Mouse (Mus musculus) monocyte, adult 2 months (primary cell): ENCODE results near the gene Arsg.

Experiments used
- DNase-seq, 2 experiments: peaks; one replicate each; pipeline ENCODE4 v3.0.0; 2022; ENCODE audit warnings: low spot score in 2 of 2, low read depth in 1 of 2

Gene Arsg

DNA sequence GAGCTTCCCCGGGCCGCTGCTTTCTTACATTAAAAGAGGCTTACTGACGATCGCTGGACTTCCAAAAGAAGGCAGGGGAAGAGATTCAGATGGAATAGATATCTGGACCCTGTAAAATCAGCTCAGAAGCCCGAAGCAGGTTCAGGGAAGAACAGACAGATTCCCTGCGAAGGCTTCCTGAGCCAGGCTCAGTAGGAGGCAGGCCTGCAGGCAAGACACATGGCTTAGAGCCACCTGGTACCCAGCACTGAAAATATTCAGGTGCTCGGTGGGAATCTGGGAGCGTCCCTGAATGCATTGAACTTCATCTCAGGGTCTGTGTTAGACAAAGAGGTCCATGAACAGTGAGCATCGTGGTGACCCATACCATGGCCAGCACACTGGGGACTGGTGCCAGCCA, 106.8 kb downstream of the Arsg start:
- no peak for DNase-seq

DNA sequence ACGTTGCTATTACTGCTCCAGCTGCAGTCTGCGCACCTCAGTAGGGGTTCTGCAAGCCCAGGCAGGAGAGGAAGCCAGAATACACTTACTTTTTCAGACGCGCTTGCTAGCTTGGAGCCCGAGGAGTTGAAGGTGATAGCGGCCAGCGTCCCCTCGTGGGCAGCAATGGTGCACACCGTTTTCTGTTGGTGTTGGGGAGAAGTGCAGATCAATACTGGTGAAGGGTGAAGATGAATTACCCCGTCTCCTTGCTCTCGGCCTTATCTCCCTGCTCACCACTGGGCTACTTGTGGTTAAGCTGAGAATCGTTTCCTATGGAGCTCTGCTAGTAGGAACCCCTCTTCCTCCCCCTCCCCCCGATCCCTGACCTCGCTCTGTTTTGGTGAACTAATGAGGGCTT, 110.8 kb downstream of the Arsg start:
- no peak for DNase-seq

DNA sequence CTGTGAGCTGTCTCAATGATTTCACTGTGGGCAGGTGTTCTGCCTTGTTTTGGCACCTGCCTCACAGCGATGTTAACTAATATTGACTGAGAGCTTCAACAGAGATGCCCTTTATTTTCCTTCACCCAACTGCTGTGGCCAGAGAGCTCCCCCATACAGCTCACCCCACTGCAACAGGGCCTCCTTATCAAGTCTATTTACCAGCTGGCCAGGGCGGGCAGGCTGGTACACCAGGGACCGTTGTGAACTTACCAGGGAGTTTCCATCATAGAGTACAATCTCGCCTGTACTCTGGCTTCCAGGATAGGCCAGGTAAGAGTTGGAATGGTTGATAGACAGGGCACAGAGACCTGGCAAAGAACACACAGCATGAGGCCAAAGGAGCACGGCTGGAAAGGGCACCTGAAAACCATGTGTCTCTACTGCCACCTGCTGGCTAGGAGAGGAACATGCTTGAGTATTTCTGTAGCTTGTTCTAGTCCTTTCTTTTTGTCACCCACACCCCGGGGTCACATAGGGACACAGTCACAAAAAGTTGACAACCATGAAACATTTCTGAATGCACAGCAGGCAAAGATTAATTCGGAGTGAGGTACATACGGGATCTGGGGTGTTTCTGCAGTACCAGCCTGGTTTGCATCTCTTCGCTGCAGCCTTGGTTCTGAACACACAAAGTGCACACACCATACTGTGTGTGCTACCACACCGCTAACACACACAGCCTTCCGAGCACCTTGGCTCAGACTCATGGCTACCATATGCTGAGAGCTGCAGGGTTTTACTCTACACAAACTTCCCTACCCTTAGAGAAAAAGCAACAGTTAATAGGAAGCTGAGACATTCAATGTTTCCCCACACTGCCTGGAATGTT, 111.9 kb downstream of the Arsg start:
- peak; percentile 27 to 54 for DNase-seq

DNA sequence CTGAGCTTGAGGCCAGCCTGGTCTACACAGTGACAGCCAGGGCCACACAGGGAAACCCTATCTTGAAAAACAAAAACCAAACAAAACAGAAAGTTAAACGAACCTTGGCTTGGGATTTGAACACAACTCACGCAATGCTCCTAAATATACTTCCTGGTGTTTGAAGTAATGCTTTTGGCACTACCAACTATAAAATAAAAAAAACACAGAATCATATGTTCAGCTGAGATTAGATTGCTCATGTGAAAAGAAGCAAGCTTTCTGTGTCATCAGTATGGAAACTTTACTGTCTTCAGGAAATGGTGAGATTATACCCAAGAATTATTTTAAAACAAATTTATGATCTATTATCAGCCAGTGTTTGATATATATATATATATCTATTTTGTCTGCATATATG, 113.2 kb downstream of the Arsg start:
- DNase-seq = no peak

DNA sequence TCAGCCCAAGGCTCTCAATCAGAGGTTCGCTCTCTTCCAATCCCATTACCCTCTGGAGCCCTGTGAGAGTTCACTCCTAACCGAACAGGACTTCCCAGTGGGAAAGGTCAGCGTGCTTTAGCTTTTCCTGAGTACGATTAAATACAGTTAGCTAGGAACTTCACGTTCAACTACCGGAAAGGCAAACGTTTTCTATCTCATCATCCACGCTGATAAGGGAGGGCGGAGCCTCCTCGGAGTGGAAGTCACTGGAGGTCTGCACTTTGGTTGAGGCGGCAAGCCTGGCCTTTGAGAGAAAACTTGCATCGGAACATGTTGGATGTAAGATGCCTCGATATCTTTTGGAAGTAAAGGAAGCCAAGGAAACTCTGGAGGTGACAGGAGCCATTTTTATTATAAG, 113.8 kb downstream of the Arsg start:
- DNase-seq = no peak

DNA sequence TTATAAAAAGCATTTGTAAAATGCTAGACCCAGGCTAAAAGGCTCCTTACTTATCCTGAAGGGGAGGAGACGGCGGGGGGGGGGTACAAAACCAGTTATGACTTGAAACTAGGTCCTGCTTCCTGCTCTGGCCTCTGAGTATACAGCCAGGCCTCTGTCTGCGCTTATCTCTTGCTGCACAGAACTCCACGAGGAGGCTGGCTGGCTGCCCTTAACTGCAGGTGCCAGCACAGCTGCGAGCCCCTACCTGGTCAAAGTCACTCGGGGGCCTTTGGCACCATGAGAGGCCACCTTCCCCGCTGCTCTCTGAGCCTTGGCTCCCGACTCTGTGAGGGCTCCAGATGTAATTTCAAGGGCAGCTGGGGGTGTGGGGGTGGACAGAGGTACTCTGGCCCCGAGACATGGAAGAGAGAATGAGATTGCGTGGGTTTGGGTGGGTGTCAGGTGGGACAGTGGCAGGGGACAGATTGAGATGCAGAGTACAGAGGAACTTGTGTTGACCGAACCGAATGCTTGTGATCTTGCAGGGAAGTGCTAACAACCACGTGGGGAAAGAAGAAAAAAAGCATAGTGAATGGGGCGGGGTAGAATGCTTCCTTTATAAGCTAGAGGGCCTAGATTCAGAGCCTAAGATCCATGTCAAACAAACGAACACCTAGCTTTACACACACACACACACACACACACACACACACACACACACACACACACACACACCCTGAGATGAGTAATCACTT, 114.6 kb downstream of the Arsg start:
- no peak for DNase-seq

DNA sequence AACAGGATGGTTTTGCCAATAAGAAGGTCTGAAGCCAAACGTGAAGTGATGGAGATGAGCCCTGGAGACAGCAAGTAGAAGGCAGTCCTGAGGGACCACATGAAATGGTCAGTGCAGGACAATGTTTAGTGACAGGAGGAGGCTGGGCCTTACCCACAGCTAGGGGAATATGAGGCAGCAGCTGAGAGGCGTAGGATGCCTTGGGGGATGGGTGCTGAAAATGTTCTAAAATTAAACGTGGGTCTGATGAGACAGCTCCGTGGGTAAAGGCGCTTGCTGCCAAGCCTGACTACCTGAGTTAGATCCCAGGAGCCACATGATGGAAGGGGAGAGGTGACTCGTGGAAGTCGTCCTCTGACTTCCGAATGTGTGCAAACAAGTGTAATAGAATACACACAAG, 116.8 kb downstream of the Arsg start:
- no peak for DNase-seq

DNA sequence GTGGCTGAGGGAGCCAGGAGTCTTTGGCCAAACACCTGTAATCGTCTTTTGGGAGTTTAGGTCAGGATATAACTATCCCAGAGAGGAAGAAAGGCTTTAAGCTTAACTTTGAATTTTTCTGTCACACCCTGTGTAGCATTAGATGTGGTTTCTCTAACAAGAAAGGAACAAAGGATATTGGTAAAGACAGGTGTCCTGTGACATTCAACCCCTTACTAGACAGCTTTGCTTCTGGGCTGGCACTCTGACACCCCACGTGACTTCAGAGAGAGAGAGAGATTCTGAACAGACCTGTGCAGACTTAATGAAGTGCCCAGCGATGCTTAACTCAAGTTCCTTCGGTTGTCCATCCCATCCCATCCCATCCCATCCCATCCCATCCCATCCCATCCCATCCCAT, 118.3 kb downstream of the Arsg start:
- no peak for DNase-seq

DNA sequence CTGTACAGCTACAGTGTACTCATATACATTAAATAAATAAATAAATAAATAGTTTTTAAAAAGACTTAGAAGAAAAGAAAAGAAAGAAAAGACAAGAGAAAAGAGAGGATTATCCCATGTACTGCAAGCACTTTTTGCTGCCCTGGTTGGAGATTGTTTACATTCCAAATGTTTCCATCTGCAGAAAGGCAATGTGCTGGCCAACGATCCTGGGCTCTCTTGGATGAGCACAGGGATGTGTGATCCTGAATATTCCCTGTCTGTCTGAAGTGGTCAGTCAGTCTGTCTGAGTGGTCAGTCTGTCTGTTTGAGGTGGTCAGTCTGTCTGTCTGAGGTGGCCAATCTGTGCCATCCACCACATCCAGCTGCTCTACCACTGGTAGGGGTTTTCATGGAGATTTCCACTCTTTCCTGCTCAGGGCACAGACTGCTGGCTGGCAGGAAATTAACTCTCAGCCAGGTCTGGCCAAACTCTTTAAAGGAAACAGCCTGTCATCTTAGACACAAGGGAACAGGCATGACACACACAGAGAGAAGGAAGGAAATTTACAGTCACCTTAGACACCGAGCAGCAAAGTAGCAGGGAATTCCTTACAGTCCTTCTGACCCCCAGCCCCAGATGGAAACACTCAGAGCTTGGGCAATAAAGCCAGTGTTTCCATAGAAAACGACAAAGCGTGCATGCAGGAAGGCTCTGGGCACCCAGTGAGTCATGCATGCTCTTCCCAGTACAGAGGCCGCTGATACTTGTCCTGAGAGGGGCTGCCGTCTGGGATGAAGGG, 120.2 kb downstream of the Arsg start:
- no peak for DNase-seq

DNA sequence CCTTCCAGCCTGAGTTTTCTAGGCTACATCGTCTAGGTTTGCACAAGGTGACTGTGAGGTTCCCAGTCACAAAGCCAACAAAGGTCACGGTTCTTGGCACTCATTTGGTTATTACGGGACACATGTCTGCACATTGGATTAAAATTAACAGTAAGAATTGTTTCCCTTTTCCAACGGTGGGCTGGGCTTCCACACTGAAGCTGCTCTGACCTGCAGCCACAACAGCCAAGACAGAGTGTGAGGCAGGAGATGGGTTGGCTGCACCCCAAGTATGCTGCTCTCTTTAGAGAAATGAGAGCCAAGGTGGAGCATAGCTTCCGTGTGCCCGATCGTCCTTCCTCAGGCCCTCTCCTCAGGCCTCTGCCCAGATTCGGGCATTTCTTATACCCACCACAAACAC, 121.6 kb downstream of the Arsg start:
- DNase-seq = no peak

DNA sequence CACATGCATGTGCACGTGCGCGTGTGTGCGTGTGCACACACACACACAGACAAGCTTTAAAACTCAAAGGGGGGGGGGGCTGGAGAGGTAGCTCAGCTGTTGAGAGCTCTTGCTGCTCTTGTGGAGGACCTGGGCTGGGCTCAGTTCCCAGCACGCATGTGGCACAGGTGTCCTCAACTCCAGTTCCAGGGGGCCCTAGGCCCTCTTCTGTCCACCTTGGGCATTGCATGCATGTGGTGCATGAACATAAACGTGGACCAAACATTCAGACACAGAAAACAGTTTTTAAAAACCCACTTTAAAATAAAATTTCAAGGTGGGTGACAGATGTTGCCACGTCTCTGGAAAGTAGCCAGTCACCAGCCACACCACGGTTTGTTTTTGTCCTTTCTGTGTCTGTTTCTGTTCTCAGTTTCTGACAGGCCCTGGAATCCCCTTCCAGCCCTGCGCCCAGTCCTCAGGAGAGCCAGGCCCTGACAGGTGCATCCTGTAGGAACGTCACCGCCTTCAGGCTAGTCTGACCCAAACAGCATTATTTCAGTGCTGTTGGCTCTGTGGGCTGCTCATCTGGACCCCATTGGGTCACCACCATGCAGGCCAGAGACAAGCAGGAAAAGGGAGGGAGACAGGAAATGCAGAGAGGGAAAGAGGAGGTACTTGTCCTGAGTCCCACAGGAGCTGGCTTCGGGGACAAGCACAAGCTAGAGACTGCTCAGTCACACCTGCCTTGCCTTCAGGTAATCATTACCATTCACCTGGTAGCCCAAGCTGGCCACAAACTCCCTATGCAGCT, 125.8 kb downstream of the Arsg start:
- no peak for DNase-seq

DNA sequence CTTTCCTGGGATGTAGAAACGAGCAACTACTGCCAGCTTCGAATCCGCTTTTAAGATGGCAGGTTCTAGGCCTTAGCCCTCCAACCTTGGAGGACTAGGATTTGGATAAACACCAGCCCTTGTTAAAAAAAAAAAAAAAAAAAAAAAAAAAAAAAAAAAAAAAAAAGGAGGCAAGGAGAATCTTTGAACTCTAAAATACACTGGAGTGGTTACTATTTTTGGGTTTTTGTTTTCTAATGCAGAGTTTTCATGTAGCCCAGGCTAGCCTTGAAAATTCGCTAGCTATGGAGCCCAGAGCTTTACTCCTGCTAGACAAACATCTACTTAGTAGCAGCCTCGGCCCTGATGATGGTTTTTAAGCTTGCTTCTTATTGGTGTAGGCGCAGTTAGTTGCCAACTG, 134.4 kb downstream of the Arsg start:
- no peak for DNase-seq

DNA sequence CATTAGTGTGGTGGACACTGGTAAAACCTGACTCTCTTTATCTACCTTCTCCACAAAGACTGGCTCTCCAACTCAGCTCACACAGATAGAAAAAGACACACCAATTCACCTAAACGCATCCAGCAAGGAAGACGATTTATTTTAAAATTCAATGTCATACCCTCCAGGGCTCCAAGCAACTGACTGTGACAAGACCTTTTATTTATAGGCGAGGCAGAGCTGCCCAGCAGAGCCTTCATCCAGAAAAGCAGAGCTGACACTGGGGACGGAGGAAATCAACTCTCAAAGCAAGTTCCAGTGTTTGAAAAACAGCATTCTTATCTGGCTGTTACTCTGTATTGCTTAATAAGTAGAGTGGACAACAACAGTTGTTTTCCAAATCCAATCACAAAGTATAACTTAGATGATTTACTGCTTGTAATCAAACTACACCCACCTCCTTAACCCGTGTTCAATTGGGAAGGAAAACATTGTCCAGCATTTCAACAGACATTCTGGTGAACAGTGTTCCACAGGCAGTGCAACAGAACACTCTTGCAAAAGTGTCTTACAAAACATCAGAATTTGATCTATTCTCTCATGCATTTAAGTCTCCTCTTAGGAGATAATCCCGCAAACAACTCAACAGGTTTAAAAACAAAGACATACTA, 135.9 kb downstream of the Arsg start:
- DNase-seq = no peak

DNA sequence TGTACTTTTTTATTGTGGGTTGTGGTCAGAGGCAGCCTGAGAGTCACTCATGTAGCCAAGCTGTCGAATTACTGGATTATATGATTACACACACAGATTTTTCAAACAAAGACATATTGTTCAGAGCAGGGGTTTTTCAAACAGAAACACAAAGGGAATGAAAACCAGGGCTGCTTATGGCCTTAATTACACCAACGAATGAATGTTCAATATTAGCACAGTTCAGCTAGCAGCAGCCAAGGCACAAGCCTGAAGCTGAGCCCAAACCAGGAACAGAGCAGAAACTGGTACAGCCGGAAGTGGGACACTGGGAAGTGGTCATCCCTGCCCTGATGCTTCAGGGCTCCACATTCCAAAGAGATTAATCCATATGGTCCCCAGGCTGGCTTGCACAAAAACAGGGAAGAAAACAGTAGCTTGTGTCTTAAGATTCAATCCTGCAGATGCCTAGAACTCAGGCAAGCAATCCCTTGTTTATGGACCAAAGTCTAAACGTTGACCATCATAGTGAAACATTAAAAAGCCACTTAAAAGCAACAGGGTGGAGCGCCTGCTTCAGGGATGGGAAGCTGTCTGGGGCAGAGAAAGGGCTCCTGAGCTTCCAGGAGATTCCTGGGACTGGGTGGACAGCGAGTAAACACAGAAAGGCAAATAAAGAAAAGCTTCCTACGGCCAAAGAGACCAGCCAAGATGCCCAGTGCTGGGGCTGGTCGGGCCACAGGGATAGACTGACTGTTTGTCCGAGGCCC, 137.0 kb downstream of the Arsg start:
- no peak for DNase-seq

DNA sequence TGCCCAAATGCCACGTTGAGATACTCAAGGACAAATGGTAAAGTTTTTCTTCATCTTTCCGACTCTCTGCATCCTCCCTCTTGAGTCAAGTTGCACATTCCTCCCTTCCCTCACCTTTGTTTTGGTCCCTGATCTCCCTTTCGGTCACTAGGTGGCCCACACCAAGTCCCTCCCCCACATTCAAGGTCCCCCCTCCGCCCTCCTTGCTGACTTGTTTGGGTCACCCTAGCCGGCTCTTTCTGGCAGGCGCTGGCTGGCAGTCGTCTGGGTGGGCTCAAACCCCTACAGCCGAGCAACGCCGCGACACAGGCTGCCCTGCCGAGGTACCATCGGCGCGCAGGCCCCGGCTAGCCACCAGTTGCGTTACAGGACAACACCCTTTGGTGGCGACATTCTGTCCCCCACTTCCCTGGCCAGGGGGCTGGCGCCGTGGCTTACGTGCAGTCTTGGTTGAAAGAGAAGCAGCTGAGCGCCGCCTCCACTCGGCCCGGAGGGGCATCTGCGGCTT, 137.7 kb downstream of the Arsg start:
- no peak for DNase-seq

DNA sequence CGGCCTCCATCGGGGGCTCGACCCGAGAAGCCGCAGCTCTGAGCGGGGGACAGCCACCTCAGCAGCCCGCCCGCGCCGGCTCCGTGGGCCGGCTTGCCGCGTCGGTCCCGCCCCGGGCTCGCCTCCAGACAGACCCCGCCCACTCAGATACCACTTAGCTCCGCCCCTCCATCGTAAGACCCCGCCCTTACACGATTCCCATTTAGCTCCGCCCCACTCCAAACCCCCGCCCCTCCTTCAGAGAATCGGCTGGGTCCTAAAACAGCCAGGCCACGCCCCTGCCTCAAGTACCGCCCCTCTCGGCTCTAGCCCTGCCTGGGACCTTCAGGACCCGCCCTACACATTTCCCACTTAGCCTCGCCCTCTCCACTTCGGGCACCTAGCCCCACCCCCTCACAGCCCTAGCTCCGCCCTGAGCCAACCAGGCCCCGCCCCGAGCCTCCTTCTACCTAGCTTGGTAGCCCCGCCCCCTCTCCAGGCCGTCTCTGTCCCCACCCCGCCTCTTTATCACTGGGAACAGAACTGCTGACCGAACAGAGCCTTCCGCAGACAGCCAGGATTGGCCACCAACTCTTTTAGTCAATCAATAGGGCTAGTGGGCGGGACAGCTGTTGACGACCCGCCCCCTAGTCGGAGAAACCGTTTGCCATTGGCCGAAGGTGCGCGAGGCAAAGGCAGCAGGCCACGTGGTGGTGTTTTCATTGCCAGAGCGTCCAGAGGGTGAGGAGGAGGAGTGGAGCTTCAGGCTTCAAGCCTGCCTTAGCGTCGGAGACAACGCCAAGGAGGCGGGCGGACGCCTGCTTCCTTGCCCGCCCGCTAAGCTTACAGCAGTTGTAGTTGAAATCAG, 138.4 kb downstream of the Arsg start, which contains the start of gene Wipi1:
TSS of gene Wipi1 (minus strand) at position 665 of the 847 bp plus-strand sequence.
- DNase-seq = peak; percentile 96 to 98

DNA sequence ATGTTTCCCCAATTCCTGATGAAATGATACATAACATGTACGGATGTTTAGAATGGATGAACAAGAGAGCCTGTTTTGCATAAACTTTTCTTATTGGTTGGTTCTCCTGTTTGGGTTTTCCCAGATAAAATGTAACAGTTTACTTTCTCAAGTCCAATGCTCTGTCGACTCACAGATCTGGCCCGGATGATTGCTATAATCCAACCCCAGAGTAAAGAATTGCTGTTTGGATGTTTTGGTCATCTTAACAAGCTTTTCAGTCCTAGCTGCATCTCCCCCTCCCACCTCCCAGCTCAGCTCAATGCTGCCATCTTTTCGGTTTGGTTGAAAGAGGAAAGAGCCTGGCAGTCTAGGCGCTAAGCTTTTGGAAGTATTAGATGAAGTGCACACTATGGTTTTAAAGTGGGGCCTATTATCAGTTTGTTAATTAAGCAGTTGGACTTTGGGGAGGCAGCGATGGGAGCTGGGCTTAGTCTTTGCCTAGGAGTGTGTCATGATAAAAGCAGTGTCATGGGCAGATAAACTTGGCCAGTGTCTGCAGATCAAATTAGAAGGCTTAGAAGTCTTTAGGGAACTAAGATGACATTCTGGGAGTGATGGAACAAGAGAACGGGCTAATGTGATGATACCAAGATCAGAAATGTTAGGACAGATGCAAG, 139.8 kb downstream of the Arsg start:
- no peak for DNase-seq

DNA sequence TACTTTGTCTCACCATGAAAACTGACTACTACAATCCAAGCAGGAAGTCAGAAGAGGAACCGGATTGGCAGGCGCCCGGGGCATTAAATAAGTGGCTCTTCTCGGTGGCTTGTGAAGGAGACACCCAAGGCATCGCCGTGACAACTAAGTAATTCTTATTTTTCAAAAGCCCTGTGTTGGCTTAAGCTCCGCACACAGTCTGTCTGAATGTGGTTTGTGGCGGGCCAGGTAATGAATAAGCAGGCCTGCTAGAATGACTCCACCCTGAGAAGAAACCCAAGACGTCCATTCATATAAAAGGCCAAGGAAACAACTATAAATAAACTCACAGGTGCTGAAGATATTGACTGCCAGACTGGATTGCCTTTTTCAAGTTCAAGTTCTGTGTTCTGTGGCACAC, 142.1 kb downstream of the Arsg start:
- peak in 1 of 2 experiments; percentile 18 for DNase-seq
